Mouse (Mus musculus) c-Kit-positive CD71-positive TER-119-negative erythroid progenitor cells, embryonic 14.5 days (primary cell): Measurements from ENCODE around the gene Gm17720.

Experiments
- DNase-seq: peaks from one replicate; pipeline ENCODE4 v3.0.0-alpha.2; 2013; ENCODE audit warnings: low read depth

Gene Gm17720

GRCm38 (mm10) chr8:110102653-110103052 lies at the start of gene Gm17720:
TSS of gene Gm17720 (minus strand) at chr8:110102753.
- DNase-seq: no peak

GRCm38 (mm10) chr8:110145538-110145937 lies 43.0 kb upstream of the Gm17720 start:
- DNase-seq: peak; percentile 32

DNA sequence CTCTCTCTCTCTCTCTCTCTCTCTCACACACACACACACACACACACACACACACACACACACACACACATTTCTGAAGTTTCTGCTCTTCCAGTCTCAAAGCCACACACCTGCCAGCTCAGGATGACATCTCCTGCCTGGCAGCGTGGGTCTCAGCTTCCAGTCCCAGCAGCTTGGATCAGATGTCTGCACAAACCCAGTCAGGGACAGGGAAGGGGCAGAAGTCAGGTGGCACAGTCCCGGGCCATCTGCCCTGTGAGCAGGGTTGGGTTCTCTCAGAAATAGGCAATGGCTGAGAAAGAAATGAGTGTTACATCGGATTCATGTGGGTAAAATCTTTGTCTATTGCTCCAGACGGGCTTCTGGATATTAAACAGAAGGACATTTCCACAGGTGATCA lies 38.2 kb upstream of the Gm17720 start:
- no peak for DNase-seq

- no peak for DNase-seq
Measured at GRCm38 (mm10) chr8:110140156-110140555, 37.6 kb upstream of the Gm17720 start.

DNA sequence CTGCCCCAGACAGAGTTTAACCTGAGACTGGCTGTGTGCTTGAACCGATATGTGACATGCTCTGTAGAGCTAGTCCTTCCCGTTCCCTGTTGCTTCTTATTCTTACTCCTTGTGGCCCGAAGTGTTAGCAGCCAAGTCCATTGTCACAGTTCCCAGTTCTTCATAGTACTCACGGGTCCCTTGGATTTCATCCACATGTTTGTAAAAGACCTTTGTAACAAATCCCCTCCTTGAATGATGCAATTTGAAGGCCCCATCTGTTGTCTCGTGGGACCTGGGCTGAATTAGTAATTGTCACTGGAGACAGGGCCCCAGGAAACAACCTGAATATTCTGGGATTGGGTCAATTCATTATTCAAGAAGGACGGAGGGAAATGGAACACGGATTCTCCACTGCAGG lies 33.0 kb upstream of the Gm17720 start:
- DNase-seq: no peak

DNA sequence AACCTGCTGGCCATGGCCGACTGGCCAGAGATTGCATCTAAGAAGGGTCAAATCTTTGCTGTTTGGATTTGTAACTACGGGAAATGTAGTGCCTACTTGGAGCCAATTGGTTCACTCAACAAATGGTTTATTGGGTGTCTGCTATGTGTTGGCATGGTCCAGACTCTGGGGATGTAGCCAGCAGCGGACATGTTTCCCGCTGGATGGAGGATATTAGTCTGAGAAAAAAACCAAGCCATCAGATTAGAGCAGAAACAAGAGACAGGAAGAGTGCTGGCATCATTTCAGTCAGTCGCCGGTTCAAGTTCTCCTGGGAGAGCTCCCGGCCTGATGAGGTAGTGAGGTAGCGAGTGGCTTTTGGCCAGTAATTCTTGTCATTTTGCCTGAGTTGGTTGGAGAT lies 31.7 kb upstream of the Gm17720 start:
- DNase-seq: no peak

DNA sequence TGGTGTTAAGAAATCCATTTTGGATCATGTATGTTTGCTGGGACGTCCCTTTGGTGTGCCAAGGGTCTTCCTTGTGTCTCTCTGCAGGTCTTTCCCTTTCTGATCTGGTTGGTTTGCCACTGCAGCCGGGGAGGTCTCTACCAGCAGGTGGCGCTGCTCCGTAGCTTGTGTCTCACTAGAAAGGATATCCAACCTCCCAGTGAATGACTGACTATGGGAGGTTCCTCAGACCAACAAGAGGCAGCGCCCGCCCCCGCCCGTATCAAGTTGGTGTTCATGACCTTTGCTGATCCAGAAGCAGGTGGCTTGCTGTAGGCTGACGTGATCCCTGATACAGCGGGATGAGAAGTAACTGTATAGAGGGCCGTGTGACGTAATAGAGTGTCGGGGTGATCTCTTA lies 28.0 kb upstream of the Gm17720 start:
- peak; percentile 42 for DNase-seq

DNA sequence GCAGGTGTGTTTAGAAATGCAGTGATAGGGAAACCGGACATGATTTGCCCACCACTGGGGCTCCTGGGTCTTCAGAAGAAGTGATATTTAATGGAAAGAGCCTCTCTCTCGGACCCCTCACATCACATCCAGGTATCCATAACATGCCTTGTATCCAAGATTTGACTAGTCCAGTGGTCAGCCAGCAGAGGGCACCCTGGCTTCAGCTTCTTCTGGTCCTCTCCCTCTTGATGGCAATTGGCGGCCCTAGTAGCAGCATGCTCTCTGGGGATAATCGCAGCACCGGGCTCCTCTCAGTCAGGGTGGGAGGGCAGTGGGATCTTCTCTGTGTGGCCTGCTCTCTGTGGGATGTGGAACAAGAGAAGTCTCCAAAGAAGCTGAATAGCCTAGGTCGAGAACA lies 17.2 kb upstream of the Gm17720 start:
- no peak for DNase-seq

- DNase-seq: no peak
Measured at GRCm38 (mm10) chr8:110101676-110102075, 877 bp downstream of the Gm17720 start.

DNA sequence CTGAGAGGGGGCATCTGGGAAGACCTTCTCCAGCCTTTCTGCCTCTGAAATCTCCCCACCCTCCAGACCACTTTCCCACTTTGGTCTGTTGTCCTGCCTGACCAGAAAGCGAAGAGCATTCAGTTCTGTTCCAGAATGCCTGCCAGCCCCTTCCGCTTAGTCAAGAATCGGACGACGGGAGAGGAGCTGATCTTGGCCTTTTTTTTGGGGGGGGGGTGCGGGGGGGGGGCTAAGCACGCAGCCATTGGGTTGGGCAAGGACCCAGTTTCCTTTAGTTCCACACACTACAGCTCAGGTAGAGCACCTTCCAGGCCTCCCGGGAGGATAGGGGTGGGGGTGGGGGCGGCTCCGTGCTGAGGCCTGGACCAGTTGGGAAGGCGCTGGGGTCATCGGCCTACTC lies 1.6 kb downstream of the Gm17720 start, which contains the start of gene Gm21964:
TSS of gene Gm21964 (plus strand) at position 301 of the 400 bp plus-strand sequence.
- no peak for DNase-seq

DNA sequence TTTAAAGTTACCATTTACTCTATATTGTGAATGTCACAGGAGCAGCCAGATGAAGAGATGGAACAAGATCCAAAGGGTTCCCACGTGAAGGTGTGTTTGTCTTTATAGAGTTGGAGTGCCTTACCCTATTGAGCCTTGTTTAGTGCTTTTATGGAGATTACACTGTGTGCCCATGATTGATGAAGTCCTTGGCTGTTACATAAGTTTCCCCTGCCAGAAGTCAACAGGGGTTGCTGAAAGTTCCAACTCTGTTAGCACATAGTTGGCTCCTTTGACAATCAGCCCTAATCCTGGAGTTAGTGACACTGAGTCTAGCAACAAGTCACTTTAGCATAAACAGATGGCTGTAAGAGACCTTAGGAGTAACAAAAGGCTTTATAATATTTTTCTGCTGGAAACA lies 10.7 kb downstream of the Gm17720 start:
- no peak for DNase-seq

DNA sequence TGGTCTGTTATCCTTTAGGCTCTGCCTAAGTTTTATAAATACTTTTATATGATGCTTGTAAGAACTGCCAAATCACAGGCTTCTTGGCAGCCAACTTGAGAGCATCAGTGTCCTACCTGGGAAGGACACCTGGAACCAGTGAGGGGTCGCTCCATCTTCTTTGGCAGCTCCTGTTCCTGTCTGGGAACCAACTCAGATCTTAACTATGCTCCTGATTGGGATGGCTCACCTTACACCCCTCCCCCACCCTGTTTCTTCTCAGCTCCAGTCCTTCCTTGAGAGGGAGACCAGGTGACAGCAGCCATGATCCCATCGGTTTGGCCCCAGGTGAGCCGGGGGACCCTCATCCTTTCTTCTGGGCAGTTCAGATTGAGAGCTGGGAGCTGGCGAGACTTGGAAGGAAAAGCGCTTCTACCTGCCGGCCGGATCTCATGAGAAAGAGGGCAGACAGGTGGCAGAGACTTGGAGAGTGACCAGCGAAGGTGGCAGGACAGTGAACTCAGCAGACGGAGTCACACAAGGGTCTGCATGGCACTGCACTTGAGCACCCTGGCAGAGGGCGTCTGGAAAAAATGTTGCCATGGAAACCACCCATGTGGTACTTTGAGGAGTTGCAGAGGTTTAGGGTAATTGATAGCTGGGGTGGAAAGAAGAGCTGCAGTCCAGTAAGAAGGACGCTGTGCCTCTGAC lies 20.0 kb downstream of the Gm17720 start:
- DNase-seq: no peak

GRCm38 (mm10) chr8:110079282-110080221 lies 23.0 kb downstream of the Gm17720 start, which contains the start of gene Zfp612:
TSS of gene Zfp612 (plus strand) at chr8:110079746.
- no peak for DNase-seq

GRCm38 (mm10) chr8:110074496-110074895 lies 28.1 kb downstream of the Gm17720 start:
- no peak for DNase-seq

- peak; percentile 27 for DNase-seq
Measured at GRCm38 (mm10) chr8:110071600-110071999, 31.0 kb downstream of the Gm17720 start.

DNA sequence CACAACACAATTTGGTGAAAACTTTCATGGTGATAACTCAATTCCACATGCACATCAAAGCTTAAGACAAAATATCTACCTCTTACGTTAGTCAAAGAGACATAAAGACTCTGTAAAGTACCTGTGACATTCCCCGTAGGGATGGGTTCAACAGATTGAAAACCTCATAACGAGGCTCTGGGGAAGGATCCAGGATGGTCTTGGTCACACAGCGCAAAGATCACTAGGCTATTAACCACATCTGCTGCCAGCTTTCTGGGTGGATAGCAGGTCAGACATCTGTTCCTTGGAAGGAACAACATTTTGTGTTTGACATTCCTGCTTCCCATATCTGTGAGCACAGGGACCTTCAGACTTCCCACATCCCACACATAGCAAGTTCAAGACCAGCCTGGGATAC lies 32.8 kb downstream of the Gm17720 start:
- no peak for DNase-seq

DNA sequence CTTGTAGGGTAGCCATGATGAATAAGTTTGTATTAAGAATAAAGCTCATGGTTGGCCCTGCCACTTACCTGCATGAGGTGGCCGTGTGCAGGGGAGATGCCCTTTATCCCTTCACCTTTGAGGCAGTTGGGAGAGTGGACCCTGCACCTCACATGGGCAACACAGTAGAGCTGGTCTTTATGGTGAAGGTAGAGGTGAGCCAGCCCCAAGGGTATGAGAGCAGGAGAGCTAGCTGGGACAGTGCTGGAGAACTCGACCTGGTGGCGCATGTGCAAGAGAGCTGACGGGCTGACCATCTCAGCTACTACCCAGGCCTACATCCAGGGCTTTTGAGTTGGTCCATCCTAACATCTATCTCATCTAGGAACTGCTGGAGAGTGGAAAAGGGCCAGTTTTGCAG lies 36.9 kb downstream of the Gm17720 start:
- DNase-seq: no peak

DNA sequence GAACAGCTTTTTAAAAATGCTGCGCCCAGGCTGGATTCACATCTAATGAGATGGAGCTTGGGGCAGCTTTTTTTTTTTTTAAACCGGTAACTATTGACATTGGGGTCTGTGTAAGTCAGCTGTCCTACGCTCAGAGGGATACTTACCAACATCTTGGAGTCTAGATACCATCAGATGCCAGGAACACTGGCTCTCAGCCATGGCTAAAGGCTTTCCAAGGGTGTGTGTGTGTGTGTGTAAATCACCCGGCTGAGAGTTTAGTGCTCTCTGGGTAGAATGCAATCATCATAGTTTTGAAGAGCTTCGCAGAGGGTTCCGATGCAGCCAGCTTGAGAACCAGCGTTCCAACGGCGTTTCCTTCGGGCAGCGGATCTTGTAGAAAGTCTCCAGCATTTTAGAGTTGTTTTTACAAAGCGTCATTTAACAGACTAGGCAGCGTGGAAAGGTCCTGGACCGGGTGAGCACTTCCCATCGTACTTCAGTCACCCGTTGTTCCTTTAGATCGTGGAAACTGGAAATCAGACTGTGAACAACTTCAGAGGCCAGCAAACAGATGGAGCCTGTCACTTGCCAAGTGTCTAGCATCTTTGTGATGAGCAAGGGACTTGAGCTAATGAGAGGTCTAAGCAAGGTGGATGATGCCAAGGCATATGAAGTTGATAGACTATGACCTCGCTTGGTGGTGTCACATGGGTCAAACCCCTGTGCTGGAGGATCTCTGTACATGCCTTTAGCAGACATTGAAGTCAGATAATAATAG lies 37.8 kb downstream of the Gm17720 start:
- no peak for DNase-seq

- no peak for DNase-seq
Measured at GRCm38 (mm10) chr8:110064161-110064560, 38.4 kb downstream of the Gm17720 start.

DNA sequence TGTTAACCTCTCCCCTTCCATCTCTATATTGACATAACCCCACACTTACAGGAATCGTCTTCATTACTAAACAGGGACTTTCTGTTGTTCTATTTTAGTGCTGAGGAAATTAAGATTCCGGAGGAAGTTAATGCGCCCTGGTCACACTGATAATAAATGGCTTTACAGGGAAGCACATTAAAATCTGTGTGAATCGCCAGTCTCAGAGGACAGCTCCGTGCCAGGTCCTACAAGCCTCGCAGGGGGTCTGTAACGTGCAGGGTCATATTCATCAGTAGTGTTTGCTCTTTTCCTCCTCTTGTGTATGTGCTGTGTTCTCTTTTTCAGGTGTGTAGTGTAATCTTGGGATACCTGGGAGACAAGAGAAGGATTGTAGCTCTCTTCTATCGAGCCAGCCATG lies 44.3 kb downstream of the Gm17720 start:
- no peak for DNase-seq

- no peak for DNase-seq
Measured at GRCm38 (mm10) chr8:110051208-110051607, 51.3 kb downstream of the Gm17720 start.

- DNase-seq: no peak
Measured at GRCm38 (mm10) chr8:110040509-110040908, 62.0 kb downstream of the Gm17720 start.
